Mouse (Mus musculus) frontal cortex, postnatal 25 days (tissue): ENCODE results near the gene Dpp9.

Experiments
- DNase-seq, 2 experiments: peaks; one replicate each; pipeline ENCODE4 v3.0.0; 2022; ENCODE audit warnings: low spot score in 2 of 2

Gene Dpp9

GRCm38 (mm10) chr17:56141702-56142605 is 76.8 kb downstream of the Dpp9 start:
- DNase-seq = peak in 1 of 2 experiments; percentile 57

- DNase-seq = peak; percentile 67 to 71
These were observed 78.7 kb downstream of the Dpp9 start, which contains the start of gene Sema6b for GRCm38 (mm10) chr17:56139858-56140595. TSS of gene Sema6b (minus strand) at chr17:56140343.

GRCm38 (mm10) chr17:56139355-56139754 is 79.3 kb downstream of the Dpp9 start:
- no peak for DNase-seq

GRCm38 (mm10) chr17:56137839-56138613 is 80.7 kb downstream of the Dpp9 start:
- DNase-seq = no peak
